Mouse (Mus musculus) forebrain, embryonic 11.5 days (tissue): ENCODE measurements at regions not wholly inside any gene's neighbourhood (a gene's known extent, or its start where the extent isn't known, plus 50 kb on each side); places are given as distances from the start of the nearest gene placed in this dataset.

ENCODE experiments used
- ATAC-seq: fragments of 200-750 bp; cut with Nextera tagmentation; replicated peaks from 2 replicates; pipeline ENCODE4 v1.8.0; 2017; ENCODE audit warnings: moderate TSS enrichment; ENCODE audit not compliant: low FRiP score
- DNase-seq: peaks from one replicate; pipeline ENCODE4 v3.0.0-alpha.2; 2017; ENCODE audit warnings: low spot score
- H3K27ac ChIP-seq: fragments of 300-500 bp; sonication (generic); 2 replicates; pipeline ENCODE4 v1.5.1; 2014; ENCODE audit warnings: low read depth, low read length
- H3K27me3 ChIP-seq: fragments of 300-500 bp; sonication (generic); 2 replicates; pipeline ENCODE4 v1.6.1; 2014; ENCODE audit warnings: mild to moderate bottlenecking, low read length, mixed read lengths; ENCODE audit not compliant: control insufficient read depth, insufficient read depth
- H3K36me3 ChIP-seq: fragments of 300-500 bp; sonication (generic); 2 replicates; pipeline ENCODE4 v1.6.1; 2014; ENCODE audit warnings: mild to moderate bottlenecking, low read length, moderate library complexity, mixed read lengths; ENCODE audit not compliant: control insufficient read depth, insufficient read depth
- H3K4me1 ChIP-seq: fragments of 300-500 bp; sonication (generic); replicated peaks from 2 replicates; pipeline ENCODE4 v1.6.1; 2014; ENCODE audit warnings: low read length, mixed read lengths; ENCODE audit not compliant: control insufficient read depth, insufficient read depth
- H3K4me2 ChIP-seq: fragments of 300-500 bp; sonication (generic); 2 replicates; pipeline ENCODE4 v1.6.1; 2014; ENCODE audit warnings: low read depth, mild to moderate bottlenecking, low read length, moderate library complexity, mixed read lengths; ENCODE audit not compliant: severe bottlenecking
- H3K4me3 ChIP-seq: fragments of 300-500 bp; sonication (generic); 2 replicates; pipeline ENCODE4 v1.5.1; 2014; ENCODE audit warnings: low read depth, low read length
- H3K9ac ChIP-seq: fragments of 300-500 bp; sonication (generic); 2 replicates; pipeline ENCODE4 v1.6.1; 2014; ENCODE audit warnings: low read length
- H3K9me3 ChIP-seq: fragments of 300-500 bp; sonication (generic); 2 replicates; pipeline ENCODE4 v1.6.1; 2016; ENCODE audit warnings: low read length, mixed read lengths; ENCODE audit not compliant: control insufficient read depth
- WGBS: fragments of 180-500 bp; shearing (Covaris S2); extraction: QIAGEN DNeasy Blood & Tissue Kit; methylation state at CpG from one replicate; pipeline ENCODE4 v1.1.7; 2014; 5-methylcytosine and 5-hydroxymethylcytosine counted together

DNA sequence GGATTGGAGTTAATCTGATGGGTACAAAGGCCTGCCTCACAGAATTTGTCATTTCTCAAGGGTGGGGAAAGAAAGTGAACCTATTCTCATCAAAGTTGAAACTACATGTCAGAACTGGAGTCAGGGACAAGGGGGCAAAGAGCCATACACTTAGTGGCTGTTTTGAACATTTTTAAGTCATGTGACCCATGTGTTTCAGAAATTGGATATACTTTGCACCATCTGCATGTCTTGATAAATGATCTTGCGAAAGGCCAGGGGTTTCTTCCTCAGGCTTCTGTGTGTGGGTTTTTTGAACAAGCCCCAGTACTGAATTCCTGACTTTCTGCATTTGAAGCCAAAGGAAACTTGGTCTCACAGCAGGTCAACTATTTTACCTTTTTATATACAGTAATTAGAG is 911.7 kb upstream of the Lrrc6 start:
- Histone ChIP-seq H3K4me1 (no peaks in the 10 kb centered on the region), H3K9ac (no peak overlapping the region), H3K27me3 (no peaks in the 10 kb centered on the region), H3K36me3 (no peaks in the 10 kb centered on the region), H3K9me3 (no peaks in the 10 kb centered on the region), H3K4me2 (no peak overlapping the region), H3K4me3 (no peak overlapping the region), H3K27ac (no peak overlapping the region)
- no peak for DNase-seq
- ATAC-seq = no peak
- WGBS = 91% methylated on average over 1 of the region's 1 CpGs

- H3K9ac ChIP-seq = no peak overlapping the region
- no peaks in the 10 kb centered on the region for H3K4me1 ChIP-seq
- H3K27me3 ChIP-seq = no peaks in the 10 kb centered on the region
- ATAC-seq (no peak), DNase-seq (no peak)
- 86% methylated on average over 2 of the region's 2 CpGs for WGBS
- no peaks in the 10 kb centered on the region for H3K9me3 ChIP-seq
- H3K4me2 ChIP-seq = no peak overlapping the region
- no peaks in the 10 kb centered on the region for H3K36me3 ChIP-seq
- no peak overlapping the region for H3K27ac ChIP-seq
- H3K4me3 ChIP-seq = no peak overlapping the region
These were observed 910.9 kb upstream of the Lrrc6 start for GRCm38 (mm10) chr15:67411657-67412056.

DNA sequence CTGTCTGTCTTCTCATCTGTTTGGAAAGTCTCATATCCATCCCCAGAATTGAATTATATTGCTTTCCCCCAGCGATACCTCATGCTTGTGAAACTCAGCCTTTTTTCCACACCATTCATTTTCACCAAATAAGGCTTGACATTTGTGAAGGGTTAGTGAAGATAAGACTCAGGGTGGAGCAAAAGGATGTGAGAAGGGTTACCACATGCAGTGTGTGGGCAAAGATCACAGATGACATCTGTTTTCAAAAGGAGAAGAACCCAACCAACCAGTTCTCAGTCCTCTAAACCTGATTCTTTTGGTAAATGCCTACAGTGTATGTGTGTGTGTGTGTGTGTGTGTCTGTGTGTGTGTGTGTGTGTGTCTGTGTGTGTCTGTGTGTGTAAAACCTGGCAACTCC is 909.3 kb upstream of the Lrrc6 start:
- no peaks in the 10 kb centered on the region for H3K27me3 ChIP-seq
- DNase-seq = no peak
- WGBS = 87% methylated on average over 1 of the region's 1 CpGs
- no peak overlapping the region for H3K27ac ChIP-seq
- no peak overlapping the region for H3K4me3 ChIP-seq
- no peak overlapping the region for H3K9ac ChIP-seq
- H3K9me3 ChIP-seq = no peaks in the 10 kb centered on the region
- H3K36me3 ChIP-seq = no peaks in the 10 kb centered on the region
- no peak overlapping the region for H3K4me2 ChIP-seq
- no peak for ATAC-seq
- no peaks in the 10 kb centered on the region for H3K4me1 ChIP-seq

DNA sequence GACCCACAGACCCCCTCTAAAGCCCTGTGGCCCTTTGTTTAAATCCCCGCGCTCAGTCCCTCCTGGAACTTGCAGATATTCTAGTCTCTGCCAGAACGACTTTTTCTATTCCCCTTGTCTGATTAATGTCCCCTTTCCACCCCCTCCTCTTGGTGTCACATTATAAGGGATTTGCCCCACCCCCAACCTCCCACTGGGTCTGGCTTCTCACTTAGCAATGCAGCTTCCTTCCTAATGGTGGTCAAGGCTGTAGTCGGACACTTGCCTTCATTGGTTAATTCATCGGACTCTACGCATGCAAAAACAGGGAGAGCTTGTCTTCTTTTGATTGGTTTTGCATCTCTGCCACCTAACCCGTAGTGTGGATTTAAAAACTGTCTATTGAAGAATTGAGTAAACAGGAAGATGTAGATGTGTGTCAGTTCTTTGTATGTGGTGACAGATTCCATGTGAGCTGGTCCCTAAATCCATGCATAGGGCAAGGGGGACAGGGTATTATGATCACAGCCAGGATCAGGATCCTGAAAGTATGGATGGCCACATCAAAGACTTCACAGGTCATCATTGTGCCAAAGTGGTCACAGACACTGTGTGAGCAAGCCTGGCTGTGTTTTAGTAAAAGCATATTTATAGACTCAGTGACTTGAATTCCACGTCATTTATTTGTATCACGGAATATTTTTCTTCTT is 908.3 kb upstream of the Lrrc6 start:
- ATAC-seq = no peak
- Histone ChIP-seq H3K9ac (no peak overlapping the region), H3K4me1 (no peaks in the 10 kb centered on the region), H3K36me3 (no peaks in the 10 kb centered on the region), H3K9me3 (no peaks in the 10 kb centered on the region), H3K4me3 (no peak overlapping the region), H3K27ac (no peak overlapping the region), H3K27me3 (no peaks in the 10 kb centered on the region), H3K4me2 (no peak overlapping the region)
- no peak for DNase-seq
- WGBS = 76% methylated on average over 9 of the region's 9 CpGs

DNA sequence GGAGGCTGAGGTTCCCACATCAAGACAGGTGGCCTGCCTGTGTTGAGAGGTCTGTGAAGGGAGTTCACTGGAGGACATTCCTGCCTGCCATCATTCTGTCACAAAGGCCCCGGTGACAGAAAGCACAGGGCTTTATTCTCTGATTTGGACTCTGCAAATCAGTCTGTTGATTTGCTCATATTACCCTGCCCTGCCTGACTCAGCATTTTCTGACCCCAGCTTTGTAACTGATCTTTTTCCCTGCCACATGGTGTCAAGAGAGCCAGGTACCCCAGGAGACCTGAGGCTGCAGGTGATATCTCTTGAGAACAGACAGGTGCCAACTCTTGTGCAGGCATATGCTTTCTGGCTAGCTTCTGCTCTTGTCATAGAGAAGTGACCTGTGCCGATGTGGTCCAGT is 906.5 kb upstream of the Lrrc6 start:
- 84% methylated on average over 2 of the region's 2 CpGs for WGBS
- Histone ChIP-seq H3K27me3 (no peaks in the 10 kb centered on the region), H3K36me3 (no peaks in the 10 kb centered on the region), H3K4me2 (no peak overlapping the region), H3K27ac (no peak overlapping the region), H3K9ac (no peak overlapping the region), H3K4me1 (no peaks in the 10 kb centered on the region), H3K4me3 (no peak overlapping the region), H3K9me3 (no peaks in the 10 kb centered on the region)
- DNase-seq (no peak), ATAC-seq (no peak)

GRCm38 (mm10) chr15:67405523-67405922 is 904.8 kb upstream of the Lrrc6 start:
- DNase-seq (no peak), ATAC-seq (no peak)
- Histone ChIP-seq H3K9ac (no peak overlapping the region), H3K27me3 (no peaks in the 10 kb centered on the region), H3K36me3 (no peaks in the 10 kb centered on the region), H3K4me3 (no peak overlapping the region), H3K9me3 (no peaks in the 10 kb centered on the region), H3K4me1 (no peaks in the 10 kb centered on the region), H3K4me2 (no peak overlapping the region), H3K27ac (no peak overlapping the region)
- 75% methylated on average over 2 of the region's 2 CpGs for WGBS

GRCm38 (mm10) chr15:67405011-67405410 is 904.3 kb upstream of the Lrrc6 start:
- no peak for ATAC-seq
- 74% methylated on average over 2 of the region's 2 CpGs for WGBS

GRCm38 (mm10) chr15:67402310-67402709 is 901.6 kb upstream of the Lrrc6 start:
- Histone ChIP-seq H3K27me3 (no peaks in the 10 kb centered on the region), H3K4me2 (no peak overlapping the region), H3K9ac (no peak overlapping the region), H3K4me1 (no peaks in the 10 kb centered on the region), H3K4me3 (no peak overlapping the region), H3K27ac (no peak overlapping the region), H3K36me3 (no peaks in the 10 kb centered on the region), H3K9me3 (no peaks in the 10 kb centered on the region)
- DNase-seq = no peak
- ATAC-seq = no peak

More at GRCm38 (mm10) chr15:67405011-67405410, 904.3 kb upstream of the Lrrc6 start:
- H3K4me2 ChIP-seq = no peak overlapping the region
- H3K27ac ChIP-seq = no peak overlapping the region
- no peaks in the 10 kb centered on the region for H3K36me3 ChIP-seq
- H3K9ac ChIP-seq = no peak overlapping the region
- H3K9me3 ChIP-seq = no peaks in the 10 kb centered on the region
- no peaks in the 10 kb centered on the region for H3K4me1 ChIP-seq
- no peak for DNase-seq
- H3K4me3 ChIP-seq = no peak overlapping the region
- H3K27me3 ChIP-seq = no peaks in the 10 kb centered on the region

DNA sequence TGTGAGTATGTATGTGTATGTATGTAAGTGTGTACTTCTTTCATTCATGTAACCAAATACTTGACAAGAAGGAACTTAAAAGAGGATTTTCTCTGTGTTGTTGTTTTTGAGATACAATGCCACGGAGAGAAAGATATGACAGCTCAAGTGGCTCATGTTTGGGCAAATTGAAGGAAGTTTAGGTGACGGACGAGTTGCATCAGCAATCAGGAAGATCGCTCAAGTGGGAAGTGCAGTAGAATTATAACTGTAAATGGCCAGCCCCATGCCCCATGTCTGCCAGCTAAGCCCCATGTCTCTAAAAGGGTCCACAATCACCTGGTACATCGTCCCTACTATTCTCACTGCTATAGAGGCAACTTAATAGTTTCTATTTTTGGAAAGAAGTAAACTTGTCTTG is 896.6 kb upstream of the Lrrc6 start:
- Histone ChIP-seq H3K4me3 (no peak overlapping the region), H3K4me2 (no peak overlapping the region), H3K36me3 (no peaks in the 10 kb centered on the region), H3K27ac (no peak overlapping the region), H3K9me3 (no peaks in the 10 kb centered on the region), H3K4me1 (no peaks in the 10 kb centered on the region), H3K27me3 (no peaks in the 10 kb centered on the region), H3K9ac (no peak overlapping the region)
- ATAC-seq (no peak), DNase-seq (no peak)
- 88% methylated on average over 5 of the region's 5 CpGs for WGBS
